Mouse (Mus musculus): Measurements from ENCODE around the gene Ttc41. TPM values are rescaled to one million over a fixed set of nuclear protein-coding genes. Genes with fewer than 3 reads are reported as not detected.
"Not testable (repeated sequence)": the region's sequence is repeated elsewhere in the genome, so short reads cannot be mapped to it uniquely, and the experiment has no call there.

Ttc41 gene
- 1.7 and 1.9 TPM in 2 replicates for polyA plus RNA-seq (2012; rRNA removed)

- H3K4me1 ChIP-seq (ENCODE audit: control insufficient read depth, insufficient read depth, low read length) = peaks cover 5% of the 10 kb centered on the region; the same call in 1 of the 2 replicates
- peak within 1 kb of the TSS; percentile 58 for H3K4me3 ChIP-seq (ENCODE audit: insufficient read depth, low read length)
- peak within 1 kb of the TSS; percentile 91 for H3K27ac ChIP-seq (ENCODE audit: insufficient read depth, low read length)
- TF ChIP-seq POLR2A (IDR thresholded peaks at IDR 0.05; ENCODE audit: extremely low read depth, insufficient read depth, low read length) (peak; percentile 91), CTCF (IDR thresholded peaks at IDR 0.05; ENCODE audit: extremely low read depth, insufficient read depth, low read length) (no peak)
Observed at GRCm38 (mm10) chr10:86705318-86705921, at the start of gene Ttc41, which contains the start of gene Hsp90b1. TSS of gene Ttc41 (plus strand) at chr10:86705811. TSS of gene Hsp90b1 (minus strand) at chr10:86705509.

DNA sequence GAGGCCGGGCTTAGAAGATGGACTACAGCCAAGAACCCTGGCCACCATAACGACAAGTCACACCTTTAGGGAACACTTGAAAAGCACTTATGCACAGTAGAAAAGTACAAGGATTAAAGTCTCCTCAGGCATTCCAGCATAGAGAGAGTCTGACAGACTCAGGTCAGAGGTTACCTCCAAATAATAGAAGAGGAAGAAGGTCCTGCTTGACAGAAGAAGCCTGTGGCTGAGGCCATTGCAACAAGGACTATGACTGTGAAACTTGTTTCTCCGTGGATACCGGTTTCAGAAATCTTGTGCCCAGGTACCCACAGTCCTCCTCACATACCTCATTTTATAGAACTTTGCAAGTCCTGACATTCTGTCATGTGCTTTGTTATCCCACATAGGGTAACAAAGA, 35.1 kb upstream of the Ttc41 start:
- H3K27ac ChIP-seq (ENCODE audit: insufficient read depth, low read length); H3K4me3 ChIP-seq (ENCODE audit: insufficient read depth, low read length); H3K4me1 ChIP-seq (ENCODE audit: control insufficient read depth, insufficient read depth, low read length): not testable (repeated sequence)

DNA sequence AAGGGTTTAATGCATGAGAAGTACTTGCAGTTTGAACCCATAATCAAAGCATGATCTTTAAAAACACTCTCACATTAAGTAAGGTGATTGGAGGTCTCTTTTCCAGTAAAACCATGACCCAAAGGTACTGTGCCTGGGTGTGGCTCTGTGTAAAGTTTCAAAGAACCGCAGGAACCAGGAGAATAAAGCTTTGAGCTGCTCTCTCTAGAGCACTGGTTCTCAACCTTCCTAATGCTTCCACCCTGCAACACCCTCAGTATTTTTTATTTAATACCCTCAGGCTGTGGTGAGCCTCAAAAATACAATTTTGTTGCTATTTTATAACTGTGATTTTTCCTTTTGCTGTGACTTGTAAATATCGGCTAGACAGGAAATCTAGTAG, 20.8 kb upstream of the Ttc41 start:
- peak overlapping the region; percentile 57; the same call in 1 of the 2 replicates for H3K4me3 ChIP-seq (ENCODE audit: insufficient read depth, low read length)
- H3K4me1 ChIP-seq (ENCODE audit: control insufficient read depth, insufficient read depth, low read length); H3K27ac ChIP-seq (ENCODE audit: insufficient read depth, low read length): not testable (repeated sequence)

- Histone ChIP-seq H3K4me3 (ENCODE audit: insufficient read depth, low read length) (peak overlapping the region; percentile 57), H3K27ac (ENCODE audit: insufficient read depth, low read length) (peak overlapping the region; percentile 41)
Observed at GRCm38 (mm10) chr10:86685179-86686016, 20.2 kb upstream of the Ttc41 start.

DNA sequence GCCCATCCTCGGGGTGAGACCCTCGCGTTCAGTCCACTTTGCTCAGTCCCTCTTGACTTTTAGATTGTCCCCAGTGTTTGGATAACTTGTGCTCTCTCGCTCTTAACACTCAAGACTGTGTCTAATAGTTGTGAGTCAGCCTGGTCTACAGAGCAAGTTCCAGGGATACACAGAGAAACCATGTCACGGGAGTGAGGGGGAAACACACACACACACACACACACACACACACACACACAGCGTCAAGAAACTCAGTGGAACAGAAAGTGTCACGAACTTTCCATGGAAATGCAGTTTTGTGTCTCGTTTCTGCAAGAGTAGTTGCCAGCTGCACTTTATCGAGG, 19.6 kb upstream of the Ttc41 start:
- H3K4me1 ChIP-seq (ENCODE audit: control insufficient read depth, insufficient read depth, low read length); H3K27ac ChIP-seq (ENCODE audit: insufficient read depth, low read length): not testable (repeated sequence)
- H3K4me3 ChIP-seq (ENCODE audit: insufficient read depth, low read length) = peak overlapping the region; percentile 57

More at GRCm38 (mm10) chr10:86685179-86686016, 20.2 kb upstream of the Ttc41 start:
- H3K4me1 ChIP-seq (ENCODE audit: control insufficient read depth, insufficient read depth, low read length) = not testable (repeated sequence)

GRCm38 (mm10) chr10:86700251-86700650, 5.4 kb upstream of the Ttc41 start:
- no peak overlapping the region for H3K4me3 ChIP-seq (ENCODE audit: insufficient read depth, low read length)
- peaks cover 6% of the 10 kb centered on the region; the same call in 1 of the 2 replicates for H3K4me1 ChIP-seq (ENCODE audit: control insufficient read depth, insufficient read depth, low read length)
- TF ChIP-seq CTCF (IDR thresholded peaks at IDR 0.05; ENCODE audit: extremely low read depth, insufficient read depth, low read length) (no peak), POLR2A (IDR thresholded peaks at IDR 0.05; ENCODE audit: extremely low read depth, insufficient read depth, low read length) (no peak)

DNA sequence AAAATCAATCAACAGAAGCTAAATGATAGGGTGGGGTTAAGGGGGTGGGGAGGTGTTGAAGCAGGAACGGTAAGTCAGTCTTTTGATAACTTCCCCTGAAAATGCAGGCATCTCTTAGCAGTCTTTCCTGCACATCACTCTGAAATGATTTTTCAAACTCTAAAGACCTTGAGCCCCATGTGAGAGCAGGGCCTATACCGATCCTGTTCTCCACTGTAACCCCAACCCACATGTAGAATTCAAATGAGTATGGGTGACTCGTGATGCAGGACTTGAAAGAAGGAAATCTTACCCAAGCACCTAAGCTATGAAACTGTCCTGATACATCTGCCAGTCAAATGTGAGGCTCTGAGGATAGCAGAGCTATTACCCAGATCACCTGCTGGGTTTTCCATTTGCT, 4.6 kb upstream of the Ttc41 start:
- no peak for TF ChIP-seq CTCF (IDR thresholded peaks at IDR 0.05; ENCODE audit: extremely low read depth, insufficient read depth, low read length)
- no peak for TF ChIP-seq POLR2A (IDR thresholded peaks at IDR 0.05; ENCODE audit: extremely low read depth, insufficient read depth, low read length)
- peaks cover 6% of the 10 kb centered on the region; the same call in 1 of the 2 replicates for H3K4me1 ChIP-seq (ENCODE audit: control insufficient read depth, insufficient read depth, low read length)
- H3K4me3 ChIP-seq (ENCODE audit: insufficient read depth, low read length) = no peak overlapping the region
- no peak overlapping the region for H3K27ac ChIP-seq (ENCODE audit: insufficient read depth, low read length)

More at GRCm38 (mm10) chr10:86700251-86700650, 5.4 kb upstream of the Ttc41 start:
- no peak overlapping the region for H3K27ac ChIP-seq (ENCODE audit: insufficient read depth, low read length)

- TF ChIP-seq CTCF (IDR thresholded peaks at IDR 0.05; ENCODE audit: extremely low read depth, insufficient read depth, low read length) (no peak), POLR2A (IDR thresholded peaks at IDR 0.05; ENCODE audit: extremely low read depth, insufficient read depth, low read length) (no peak)
- H3K4me1 ChIP-seq (ENCODE audit: control insufficient read depth, insufficient read depth, low read length) = peaks cover 6% of the 10 kb centered on the region; the same call in 1 of the 2 replicates
- H3K4me3 ChIP-seq (ENCODE audit: insufficient read depth, low read length) = no peak overlapping the region
- no peak overlapping the region for H3K27ac ChIP-seq (ENCODE audit: insufficient read depth, low read length)
Observed at GRCm38 (mm10) chr10:86702312-86702920, 3.2 kb upstream of the Ttc41 start.

- H3K4me1 ChIP-seq (ENCODE audit: control insufficient read depth, insufficient read depth, low read length) = peaks cover 6% of the 10 kb centered on the region; the same call in 1 of the 2 replicates
Observed at GRCm38 (mm10) chr10:86703375-86703774, 2.2 kb upstream of the Ttc41 start.

DNA sequence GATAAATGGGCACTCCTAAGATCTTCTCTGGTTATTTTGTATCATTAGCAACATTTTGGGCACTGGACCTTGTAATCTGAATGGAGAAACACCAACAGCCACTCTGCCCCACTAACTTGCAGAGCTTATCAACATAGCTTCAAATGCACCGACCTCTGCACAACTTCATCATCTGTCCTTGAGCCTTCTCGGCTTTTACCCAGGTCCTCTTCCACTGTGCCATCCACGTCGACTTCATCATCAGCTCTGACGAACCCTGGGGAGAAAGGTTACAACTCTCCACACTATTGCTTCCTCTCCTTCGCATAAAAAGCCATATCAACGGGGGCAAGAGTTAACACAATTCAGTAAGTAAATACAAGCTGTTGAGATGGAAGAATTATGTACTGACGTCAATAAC, 1.5 kb upstream of the Ttc41 start:
- no peak for TF ChIP-seq CTCF (IDR thresholded peaks at IDR 0.05; ENCODE audit: extremely low read depth, insufficient read depth, low read length)
- H3K27ac ChIP-seq (ENCODE audit: insufficient read depth, low read length) = no peak overlapping the region
- H3K4me1 ChIP-seq (ENCODE audit: control insufficient read depth, insufficient read depth, low read length) = peaks cover 6% of the 10 kb centered on the region; the same call in 1 of the 2 replicates
- peak overlapping the region; percentile 58 for H3K4me3 ChIP-seq (ENCODE audit: insufficient read depth, low read length)

More at GRCm38 (mm10) chr10:86703375-86703774, 2.2 kb upstream of the Ttc41 start:
- Histone ChIP-seq H3K27ac (ENCODE audit: insufficient read depth, low read length) (no peak overlapping the region), H3K4me3 (ENCODE audit: insufficient read depth, low read length) (no peak overlapping the region)
- TF ChIP-seq CTCF (IDR thresholded peaks at IDR 0.05; ENCODE audit: extremely low read depth, insufficient read depth, low read length) = no peak
- TF ChIP-seq POLR2A (IDR thresholded peaks at IDR 0.05; ENCODE audit: extremely low read depth, insufficient read depth, low read length) = no peak

Data from cortical plate, adult 2 months (tissue).